Mouse (Mus musculus): ENCODE measurements around the gene Zkscan7. TPM values are rescaled to one million over a fixed set of nuclear protein-coding genes. Genes with fewer than 3 reads are reported as not detected.

Zkscan7 gene
- total RNA-seq (2021), result 1 to 10 TPM; 4.7 to 5.9 TPM
- polyA plus RNA-seq (2012; rRNA removed), result 2.6 and 4.1 TPM in 2 replicates
- long read RNA-seq, partial matches to known transcripts, result 0 of 1 reads
- long read RNA-seq, other reads (novel, unspliced or antisense), result 1 of 1 reads

DNA sequence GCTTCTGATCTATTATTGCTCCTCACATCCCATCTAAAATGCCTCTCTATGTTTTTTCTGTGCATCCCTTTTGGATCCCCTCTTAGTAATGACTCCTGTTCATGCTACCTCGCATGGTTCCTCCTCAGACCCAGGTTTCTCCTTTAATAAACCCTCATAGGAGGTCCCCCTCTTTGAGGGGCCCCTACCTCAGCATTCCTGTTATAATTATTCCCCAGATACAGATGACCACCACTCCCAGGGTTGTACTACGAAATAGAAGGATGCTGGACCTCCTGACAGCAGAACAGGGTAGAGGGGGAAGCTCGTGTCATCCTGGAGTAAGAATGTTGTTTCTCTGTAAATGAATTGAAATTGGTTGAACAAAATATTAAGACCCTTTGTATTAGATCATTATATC, at the start of gene Zkscan7:
TSS of gene Zkscan7 (plus strand) at position 301 of the 400 bp plus-strand sequence.
- DNase-seq, result no peak
- Histone ChIP-seq H3K9ac (ENCODE audit: low read depth, low read length) (no peak within 1 kb of the TSS), H3K4me1 (ENCODE audit: control insufficient read depth, insufficient read depth, low read length) (no peaks in the 10 kb centered on the region; the same call in 1 of the 2 replicates), H3K27ac (peak within 1 kb of the TSS; percentile 69), H3K79me2 (replicated peaks; ENCODE audit: control insufficient read depth, insufficient read depth, low read length) (no peaks in the 10 kb centered on the region), H3K36me3 (ENCODE audit: control insufficient read depth, insufficient read depth, low read length) (no peaks in the 10 kb centered on the region), H3K27me3 (ENCODE audit: control insufficient read depth, insufficient read depth, low read length) (no peaks in the 10 kb centered on the region), H3K4me3 (peak within 1 kb of the TSS; percentile 63)
- 92% methylated on average over 3 of the region's 3 CpGs for WGBS
- intact Hi-C loops (cut with DNase I), result loop anchor here (10.0 kb wide), 1 partner anchor 151 kb away; no protein-coding TSS in a partner anchor
- TF ChIP-seq EP300 (IDR thresholded peaks at IDR 0.05; ENCODE audit: insufficient read depth, low read depth, low read length) (no peak), CTCF (IDR thresholded peaks at IDR 0.05) (no peak), POLR2A (IDR thresholded peaks at IDR 0.05; ENCODE audit: insufficient read depth, low read depth, low read length) (no peak)

DNA sequence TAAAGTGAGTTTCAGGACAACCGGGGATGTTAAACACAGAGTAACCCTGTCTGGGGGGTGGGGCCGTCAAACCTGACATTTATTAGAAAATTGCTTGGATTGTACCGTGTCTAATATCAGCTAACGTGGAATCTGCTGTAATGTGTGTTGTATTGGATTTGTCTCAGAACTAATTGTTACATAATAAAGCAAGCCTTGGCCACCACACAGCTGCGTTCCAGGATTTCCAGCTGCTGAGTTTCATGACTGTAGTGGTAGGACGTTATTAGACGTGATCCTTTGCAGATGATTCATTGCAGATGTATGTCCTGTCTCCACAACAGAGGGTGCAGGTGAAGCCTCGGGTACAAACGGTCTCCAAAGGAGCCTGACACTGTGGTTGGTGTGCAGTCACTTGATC, 49.4 kb upstream of the Zkscan7 start:
- H3K36me3 ChIP-seq (ENCODE audit: control insufficient read depth, insufficient read depth, low read length), result peaks cover 6% of the 10 kb centered on the region
- no peak overlapping the region for H3K9ac ChIP-seq (ENCODE audit: low read depth, low read length)
- no peak overlapping the region for H3K4me3 ChIP-seq
- intact Hi-C loops (cut with DNase I), result no loop called here
- no peak for DNase-seq
- no peaks in the 10 kb centered on the region for H3K79me2 ChIP-seq (replicated peaks; ENCODE audit: control insufficient read depth, insufficient read depth, low read length)
- peak overlapping the region; percentile 23; the same call in 1 of the 2 replicates for H3K27ac ChIP-seq
- TF ChIP-seq EP300 (IDR thresholded peaks at IDR 0.05; ENCODE audit: insufficient read depth, low read depth, low read length) (no peak), POLR2A (IDR thresholded peaks at IDR 0.05; ENCODE audit: insufficient read depth, low read depth, low read length) (no peak), CTCF (IDR thresholded peaks at IDR 0.05) (no peak)
- WGBS, result 64% methylated on average over 9 of the region's 9 CpGs
- peaks cover 8% of the 10 kb centered on the region for H3K4me1 ChIP-seq (ENCODE audit: control insufficient read depth, insufficient read depth, low read length)
- no peaks in the 10 kb centered on the region for H3K27me3 ChIP-seq (ENCODE audit: control insufficient read depth, insufficient read depth, low read length)

DNA sequence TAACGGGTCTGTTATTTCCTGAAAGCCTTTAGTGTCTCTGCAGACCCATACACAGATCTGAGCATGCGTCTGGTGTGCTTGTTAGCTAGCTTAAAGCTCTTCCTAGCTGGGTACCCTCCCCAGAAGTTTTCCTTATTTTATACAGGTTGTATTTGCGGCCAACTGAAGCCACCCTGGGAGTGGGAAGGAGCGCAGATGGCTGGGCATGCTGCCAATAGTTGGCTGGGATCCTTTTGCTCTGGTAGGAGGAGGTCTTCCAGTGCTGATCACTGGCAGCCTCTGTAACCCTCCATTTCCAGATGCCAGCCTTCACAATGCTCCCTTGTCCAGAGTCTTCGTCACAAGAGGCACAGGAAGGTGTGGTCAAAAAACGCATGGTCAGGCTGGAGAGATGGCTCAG, 48.7 kb upstream of the Zkscan7 start:
- 12% methylated on average over 6 of the region's 6 CpGs for WGBS
- DNase-seq, result peak; percentile 53 to 59
- no peak for TF ChIP-seq POLR2A (IDR thresholded peaks at IDR 0.05; ENCODE audit: insufficient read depth, low read depth, low read length)

DNA sequence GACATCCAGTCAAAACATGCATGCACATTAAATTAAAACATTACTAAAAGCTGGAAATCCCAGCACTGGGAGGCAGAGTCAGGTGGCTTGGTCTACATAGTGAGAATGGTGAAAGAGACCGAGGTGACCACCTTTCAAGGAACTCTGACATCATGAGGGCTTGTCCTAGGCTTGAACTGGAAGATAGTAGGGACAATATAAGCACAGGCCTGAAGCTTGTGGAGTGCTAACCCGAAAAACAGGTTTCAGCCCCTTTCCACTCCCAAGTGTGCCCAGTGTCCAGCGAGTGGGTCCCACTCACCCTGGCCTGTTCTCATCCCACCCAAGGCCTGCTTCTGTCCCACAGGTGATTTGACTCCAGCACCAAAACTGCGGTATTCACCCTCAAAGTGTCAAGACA, 48.3 kb upstream of the Zkscan7 start:
- 85% methylated on average over 4 of the region's 4 CpGs for WGBS
- DNase-seq, result no peak
- no peaks in the 10 kb centered on the region for H3K27me3 ChIP-seq (ENCODE audit: control insufficient read depth, insufficient read depth, low read length)
- peaks cover 6% of the 10 kb centered on the region for H3K36me3 ChIP-seq (ENCODE audit: control insufficient read depth, insufficient read depth, low read length)
- peaks cover 8% of the 10 kb centered on the region for H3K4me1 ChIP-seq (ENCODE audit: control insufficient read depth, insufficient read depth, low read length)
- intact Hi-C loops (cut with DNase I), result no loop called here
- H3K79me2 ChIP-seq (replicated peaks; ENCODE audit: control insufficient read depth, insufficient read depth, low read length), result no peaks in the 10 kb centered on the region
- no peak overlapping the region for H3K27ac ChIP-seq
- no peak overlapping the region for H3K9ac ChIP-seq (ENCODE audit: low read depth, low read length)
- TF ChIP-seq POLR2A (IDR thresholded peaks at IDR 0.05; ENCODE audit: insufficient read depth, low read depth, low read length) (no peak), CTCF (IDR thresholded peaks at IDR 0.05) (no peak), EP300 (IDR thresholded peaks at IDR 0.05; ENCODE audit: insufficient read depth, low read depth, low read length) (no peak)
- no peak overlapping the region for H3K4me3 ChIP-seq

More for the DNA sequence above, 48.7 kb upstream of the Zkscan7 start:
- intact Hi-C loops (cut with DNase I), result no loop called here
- no peaks in the 10 kb centered on the region for H3K79me2 ChIP-seq (replicated peaks; ENCODE audit: control insufficient read depth, insufficient read depth, low read length)
- H3K27me3 ChIP-seq (ENCODE audit: control insufficient read depth, insufficient read depth, low read length), result no peaks in the 10 kb centered on the region
- H3K9ac ChIP-seq (ENCODE audit: low read depth, low read length), result no peak overlapping the region
- peaks cover 6% of the 10 kb centered on the region for H3K36me3 ChIP-seq (ENCODE audit: control insufficient read depth, insufficient read depth, low read length)
- H3K27ac ChIP-seq, result peak overlapping the region; percentile 23; the same call in 1 of the 2 replicates
- H3K4me1 ChIP-seq (ENCODE audit: control insufficient read depth, insufficient read depth, low read length), result peaks cover 8% of the 10 kb centered on the region
- H3K4me3 ChIP-seq, result no peak overlapping the region

DNA sequence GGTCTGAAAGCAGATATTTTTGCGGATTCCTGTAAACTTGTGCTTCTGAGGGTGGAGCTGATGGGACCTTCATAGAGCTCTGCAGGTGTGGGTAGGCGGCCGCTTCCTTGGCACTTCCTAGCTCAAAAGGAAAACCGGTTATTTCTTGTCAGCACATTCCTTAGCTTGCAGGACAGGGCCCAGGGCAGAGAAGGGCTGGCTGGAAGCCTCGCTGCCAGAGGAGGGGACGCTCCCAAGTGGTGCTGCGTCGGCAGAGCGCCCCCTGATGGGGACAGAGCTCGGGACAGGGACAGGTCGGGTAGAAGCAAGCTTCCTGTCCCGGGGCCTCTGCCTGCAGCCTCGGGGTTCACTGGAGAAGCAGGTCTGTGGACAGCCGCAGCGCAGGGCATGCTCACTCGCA, 47.8 kb upstream of the Zkscan7 start:
- no peaks in the 10 kb centered on the region for H3K27me3 ChIP-seq (ENCODE audit: control insufficient read depth, insufficient read depth, low read length)
- DNase-seq, result peak; percentile 28 to 39
- no peak overlapping the region for H3K27ac ChIP-seq
- H3K9ac ChIP-seq (ENCODE audit: low read depth, low read length), result no peak overlapping the region
- WGBS, result 31% methylated on average over 16 of the region's 16 CpGs
- intact Hi-C loops (cut with DNase I), result no loop called here
- peaks cover 6% of the 10 kb centered on the region for H3K36me3 ChIP-seq (ENCODE audit: control insufficient read depth, insufficient read depth, low read length)
- no peak for TF ChIP-seq EP300 (IDR thresholded peaks at IDR 0.05; ENCODE audit: insufficient read depth, low read depth, low read length)
- TF ChIP-seq CTCF (IDR thresholded peaks at IDR 0.05), result peak; percentile 51
- no peak for TF ChIP-seq POLR2A (IDR thresholded peaks at IDR 0.05; ENCODE audit: insufficient read depth, low read depth, low read length)
- H3K79me2 ChIP-seq (replicated peaks; ENCODE audit: control insufficient read depth, insufficient read depth, low read length), result no peaks in the 10 kb centered on the region
- peaks cover 8% of the 10 kb centered on the region for H3K4me1 ChIP-seq (ENCODE audit: control insufficient read depth, insufficient read depth, low read length)
- no peak overlapping the region for H3K4me3 ChIP-seq

DNA sequence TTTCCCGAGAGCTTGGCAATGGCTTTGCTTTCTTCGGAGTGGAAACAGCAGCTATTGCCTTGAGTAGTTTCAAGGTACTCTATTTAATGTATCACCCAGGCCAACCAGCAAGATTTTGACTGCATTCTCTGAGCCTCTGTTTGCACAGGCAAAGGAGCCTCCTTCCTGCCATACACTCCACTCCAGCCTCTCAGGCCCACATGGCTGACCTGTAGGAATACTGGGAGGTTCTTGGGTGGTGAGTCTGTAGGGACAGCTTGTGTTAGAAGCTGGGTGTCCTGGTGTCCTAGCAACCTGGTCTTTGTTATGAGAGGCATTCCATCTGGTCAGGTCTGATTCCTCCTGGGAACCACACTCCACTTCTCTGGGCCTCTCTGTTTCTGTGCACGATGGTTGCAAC, 41.7 kb upstream of the Zkscan7 start, which contains the start of gene Gm35549:
TSS of gene Gm35549 (minus strand) at position 276 of the 400 bp plus-strand sequence.
- Histone ChIP-seq H3K4me1 (ENCODE audit: control insufficient read depth, insufficient read depth, low read length) (no peaks in the 10 kb centered on the region; the same call in none of the 2 replicates), H3K27ac (no peak within 1 kb of the TSS), H3K9ac (ENCODE audit: low read depth, low read length) (no peak within 1 kb of the TSS), H3K36me3 (ENCODE audit: control insufficient read depth, insufficient read depth, low read length) (peaks cover 10% of the 10 kb centered on the region; the same call in 1 of the 2 replicates), H3K79me2 (replicated peaks; ENCODE audit: control insufficient read depth, insufficient read depth, low read length) (no peaks in the 10 kb centered on the region), H3K4me3 (no peak within 1 kb of the TSS), H3K27me3 (ENCODE audit: control insufficient read depth, insufficient read depth, low read length) (no peaks in the 10 kb centered on the region)
- intact Hi-C loops (cut with DNase I), result no loop called here
- 76% methylated on average over 3 of the region's 3 CpGs for WGBS
- DNase-seq, result no peak
- TF ChIP-seq CTCF (IDR thresholded peaks at IDR 0.05), result no peak
- TF ChIP-seq EP300 (IDR thresholded peaks at IDR 0.05; ENCODE audit: insufficient read depth, low read depth, low read length), result no peak
- TF ChIP-seq POLR2A (IDR thresholded peaks at IDR 0.05; ENCODE audit: insufficient read depth, low read depth, low read length), result no peak

Measured in heart, adult 2 months (tissue).